Mouse (Mus musculus): ENCODE results near the gene Adipor2. TPM values are rescaled to one million over a fixed set of nuclear protein-coding genes. Genes with fewer than 3 reads are reported as not detected.

Gene Adipor2
- total and polyA plus RNA-seq, 3 experiments: 57.0 to 63.6 (median 62.7) TPM

DNA sequence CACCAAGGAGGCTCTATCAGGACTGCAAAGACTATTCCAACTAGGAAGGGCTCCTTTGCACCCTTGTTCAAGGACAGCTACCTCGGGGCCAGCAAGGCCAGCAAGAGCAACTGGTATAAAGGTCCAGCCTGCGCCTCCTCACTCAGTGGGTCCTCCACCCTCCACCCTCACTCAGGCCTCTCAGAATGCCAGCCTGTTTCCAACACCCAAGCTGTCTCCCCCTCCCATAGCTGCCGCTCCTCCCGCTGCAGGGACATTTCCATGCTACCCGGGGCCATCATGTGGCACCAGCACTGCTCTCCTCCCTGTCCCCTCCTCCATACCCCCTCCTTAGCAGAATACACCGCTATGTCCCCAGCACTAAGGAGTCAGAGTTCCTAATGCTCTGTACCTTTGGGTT is 87.6 kb downstream of the Adipor2 start:
- TF ChIP-seq CTCF (IDR thresholded peaks at IDR 0.05) (no peak), POLR2A (IDR thresholded peaks at IDR 0.05; ENCODE audit: insufficient read depth, low read depth, low read length) (no peak), EP300 (IDR thresholded peaks at IDR 0.05; ENCODE audit: insufficient read depth, low read depth, low read length) (no peak)
- H3K36me3 ChIP-seq (ENCODE audit: control insufficient read depth, insufficient read depth, low read length): no peaks in the 10 kb centered on the region

DNA sequence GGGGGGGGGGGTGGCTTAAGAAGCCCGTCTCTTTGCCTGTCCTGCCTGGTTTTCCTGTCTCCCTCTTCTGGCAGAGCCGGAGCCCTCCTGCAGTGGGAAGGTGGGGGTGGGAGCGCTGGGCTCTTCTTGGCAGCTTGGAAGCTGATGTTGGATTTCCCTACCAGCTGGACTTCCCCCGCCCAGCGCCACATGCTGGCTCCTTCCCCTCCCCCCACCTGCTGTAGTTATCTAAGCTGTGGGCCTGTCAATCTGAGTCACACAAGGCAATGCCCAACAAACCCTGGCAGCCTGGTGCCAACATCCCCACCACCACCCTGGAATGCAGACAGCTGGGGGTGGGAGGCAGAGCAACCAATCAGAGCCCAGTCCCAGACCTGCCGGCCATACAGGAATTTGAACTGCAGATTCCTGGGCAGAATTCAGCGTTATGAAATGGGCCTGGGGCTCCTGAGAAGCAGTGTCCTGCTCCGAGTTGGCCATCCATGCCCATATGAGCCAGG is 88.2 kb downstream of the Adipor2 start:
- Histone ChIP-seq H3K36me3 (ENCODE audit: control insufficient read depth, insufficient read depth, low read length) (no peaks in the 10 kb centered on the region), H3K4me3 (no peak overlapping the region), H3K27me3 (ENCODE audit: control insufficient read depth, insufficient read depth, low read length) (peaks cover 6% of the 10 kb centered on the region; the same call in 1 of the 2 replicates), H3K27ac (no peak overlapping the region), H3K4me1 (ENCODE audit: control insufficient read depth, insufficient read depth, low read length) (peaks cover 1% of the 10 kb centered on the region; the same call in 1 of the 2 replicates), H3K9ac (ENCODE audit: low read depth, low read length) (no peak overlapping the region), H3K79me2 (replicated peaks; ENCODE audit: control insufficient read depth, insufficient read depth, low read length) (no peaks in the 10 kb centered on the region)
- peak in 1 of 2 experiments; percentile 23 for DNase-seq
- TF ChIP-seq CTCF (IDR thresholded peaks at IDR 0.05) (0 out of 2 replicates have a peak, but pooled peaks have one; percentile 3), POLR2A (IDR thresholded peaks at IDR 0.05; ENCODE audit: insufficient read depth, low read depth, low read length) (no peak)
- intact Hi-C loops (cut with DNase I): no loop called here
- WGBS: 3% methylated on average over 8 of the region's 8 CpGs

More for the DNA sequence above, 87.6 kb downstream of the Adipor2 start:
- 19% methylated on average over 6 of the region's 6 CpGs for WGBS
- H3K4me1 ChIP-seq (ENCODE audit: control insufficient read depth, insufficient read depth, low read length): peaks cover 1% of the 10 kb centered on the region; the same call in 1 of the 2 replicates
- no peak overlapping the region for H3K27ac ChIP-seq
- no peak overlapping the region for H3K9ac ChIP-seq (ENCODE audit: low read depth, low read length)
- intact Hi-C loops (cut with DNase I): no loop called here
- no peak for DNase-seq
- H3K79me2 ChIP-seq (replicated peaks; ENCODE audit: control insufficient read depth, insufficient read depth, low read length): no peaks in the 10 kb centered on the region
- peaks cover 6% of the 10 kb centered on the region; the same call in 1 of the 2 replicates for H3K27me3 ChIP-seq (ENCODE audit: control insufficient read depth, insufficient read depth, low read length)
- H3K4me3 ChIP-seq: no peak overlapping the region

DNA sequence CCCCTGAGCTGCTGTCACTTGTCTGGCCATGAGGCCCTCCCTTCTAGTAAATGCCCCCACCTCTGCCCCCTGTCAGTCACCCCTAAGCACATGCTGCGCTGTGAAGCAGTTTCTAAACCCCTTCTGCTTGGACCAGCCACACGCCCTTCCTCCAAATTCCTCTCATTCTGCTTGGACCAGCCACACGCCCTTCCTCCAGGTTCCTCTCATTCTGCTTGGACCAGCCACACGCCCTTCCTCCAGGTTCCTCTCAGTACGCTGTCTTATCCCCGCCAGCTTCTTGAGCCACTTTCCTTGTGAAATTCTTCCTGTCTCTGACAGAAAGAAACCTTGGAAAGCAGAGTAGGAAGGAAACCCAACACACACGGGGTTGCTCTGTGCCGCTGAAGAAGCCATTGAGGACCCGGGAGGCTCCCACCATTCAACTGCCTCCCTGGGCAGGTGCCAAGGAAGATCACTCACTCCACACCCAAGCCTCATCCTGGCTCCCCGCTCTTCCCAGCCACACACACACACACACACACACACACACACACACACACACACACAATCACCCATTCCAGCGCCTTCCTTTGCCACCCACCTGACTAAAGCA is 88.9 kb downstream of the Adipor2 start:
- no peak overlapping the region for H3K4me3 ChIP-seq
- DNase-seq: peak in 1 of 2 experiments; percentile 24
- WGBS: 6% methylated on average over 11 of the region's 11 CpGs
- no peaks in the 10 kb centered on the region for H3K79me2 ChIP-seq (replicated peaks; ENCODE audit: control insufficient read depth, insufficient read depth, low read length)
- no peak overlapping the region for H3K9ac ChIP-seq (ENCODE audit: low read depth, low read length)
- H3K27ac ChIP-seq: no peak overlapping the region
- no peak for TF ChIP-seq CTCF (IDR thresholded peaks at IDR 0.05)
- TF ChIP-seq EP300 (IDR thresholded peaks at IDR 0.05; ENCODE audit: insufficient read depth, low read depth, low read length): no peak
- TF ChIP-seq POLR2A (IDR thresholded peaks at IDR 0.05; ENCODE audit: insufficient read depth, low read depth, low read length): no peak
- peaks cover 6% of the 10 kb centered on the region; the same call in 1 of the 2 replicates for H3K27me3 ChIP-seq (ENCODE audit: control insufficient read depth, insufficient read depth, low read length)
- no peaks in the 10 kb centered on the region for H3K36me3 ChIP-seq (ENCODE audit: control insufficient read depth, insufficient read depth, low read length)
- H3K4me1 ChIP-seq (ENCODE audit: control insufficient read depth, insufficient read depth, low read length): peaks cover 1% of the 10 kb centered on the region; the same call in 1 of the 2 replicates
- intact Hi-C loops (cut with DNase I): no loop called here

DNA sequence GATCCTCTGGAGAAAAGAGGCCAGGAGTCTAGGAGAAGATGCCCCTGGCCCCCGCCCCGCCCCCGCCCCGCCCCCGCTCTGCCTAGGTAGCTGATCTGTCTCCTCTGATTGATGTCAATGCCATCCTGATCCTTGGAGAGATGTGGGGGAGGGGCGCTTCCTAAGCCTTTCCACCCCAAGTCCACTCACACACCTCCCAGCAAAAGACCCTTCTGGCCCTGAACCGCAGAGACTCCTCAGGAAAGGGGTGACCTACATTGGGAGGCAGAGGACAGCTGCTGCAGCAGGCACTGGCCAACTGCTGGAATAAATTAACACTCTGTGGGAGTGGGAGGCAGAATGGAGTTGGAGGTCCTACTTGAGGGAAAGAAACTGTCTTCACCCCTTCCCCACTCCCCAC is 91.0 kb downstream of the Adipor2 start:
- intact Hi-C loops (cut with DNase I): no loop called here
- Histone ChIP-seq H3K27me3 (ENCODE audit: control insufficient read depth, insufficient read depth, low read length) (peaks cover 6% of the 10 kb centered on the region; the same call in 1 of the 2 replicates), H3K27ac (no peak overlapping the region), H3K4me1 (ENCODE audit: control insufficient read depth, insufficient read depth, low read length) (peaks cover 1% of the 10 kb centered on the region; the same call in 1 of the 2 replicates), H3K9ac (ENCODE audit: low read depth, low read length) (no peak overlapping the region), H3K36me3 (ENCODE audit: control insufficient read depth, insufficient read depth, low read length) (no peaks in the 10 kb centered on the region), H3K4me3 (no peak overlapping the region), H3K79me2 (replicated peaks; ENCODE audit: control insufficient read depth, insufficient read depth, low read length) (no peaks in the 10 kb centered on the region)
- DNase-seq: no peak
- WGBS: 20% methylated on average over 7 of the region's 7 CpGs
- TF ChIP-seq POLR2A (IDR thresholded peaks at IDR 0.05; ENCODE audit: insufficient read depth, low read depth, low read length) (no peak), CTCF (IDR thresholded peaks at IDR 0.05) (no peak), EP300 (IDR thresholded peaks at IDR 0.05; ENCODE audit: insufficient read depth, low read depth, low read length) (no peak)

DNA sequence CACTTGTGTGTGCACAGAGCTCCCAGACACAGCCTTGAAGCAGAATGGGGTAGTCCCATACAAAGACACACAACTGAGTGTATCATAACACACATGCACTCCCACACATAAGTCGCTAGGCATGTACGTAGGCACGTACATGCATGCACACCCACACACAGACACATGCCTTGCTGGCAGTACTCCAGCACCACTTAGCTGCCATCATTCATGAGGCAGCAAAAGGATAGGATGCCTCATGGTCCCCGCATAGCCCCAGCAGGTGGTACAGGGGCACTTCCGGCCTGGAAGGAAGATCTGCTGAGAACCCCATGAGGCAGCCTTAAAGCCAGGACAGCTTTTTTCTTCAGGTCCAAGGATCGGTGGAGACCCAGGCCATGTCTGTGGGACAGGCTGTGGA is 91.5 kb downstream of the Adipor2 start:
- no peak for DNase-seq
- intact Hi-C loops (cut with DNase I): no loop called here
- H3K4me1 ChIP-seq (ENCODE audit: control insufficient read depth, insufficient read depth, low read length): peaks cover 1% of the 10 kb centered on the region; the same call in 1 of the 2 replicates
- no peak overlapping the region for H3K9ac ChIP-seq (ENCODE audit: low read depth, low read length)
- H3K27me3 ChIP-seq (ENCODE audit: control insufficient read depth, insufficient read depth, low read length): peaks cover 6% of the 10 kb centered on the region; the same call in 1 of the 2 replicates
- no peak overlapping the region for H3K4me3 ChIP-seq
- 68% methylated on average over 6 of the region's 6 CpGs for WGBS
- no peaks in the 10 kb centered on the region for H3K79me2 ChIP-seq (replicated peaks; ENCODE audit: control insufficient read depth, insufficient read depth, low read length)
- H3K36me3 ChIP-seq (ENCODE audit: control insufficient read depth, insufficient read depth, low read length): no peaks in the 10 kb centered on the region
- H3K27ac ChIP-seq: no peak overlapping the region
- no peak for TF ChIP-seq EP300 (IDR thresholded peaks at IDR 0.05; ENCODE audit: insufficient read depth, low read depth, low read length)
- TF ChIP-seq POLR2A (IDR thresholded peaks at IDR 0.05; ENCODE audit: insufficient read depth, low read depth, low read length): no peak
- no peak for TF ChIP-seq CTCF (IDR thresholded peaks at IDR 0.05)

DNA sequence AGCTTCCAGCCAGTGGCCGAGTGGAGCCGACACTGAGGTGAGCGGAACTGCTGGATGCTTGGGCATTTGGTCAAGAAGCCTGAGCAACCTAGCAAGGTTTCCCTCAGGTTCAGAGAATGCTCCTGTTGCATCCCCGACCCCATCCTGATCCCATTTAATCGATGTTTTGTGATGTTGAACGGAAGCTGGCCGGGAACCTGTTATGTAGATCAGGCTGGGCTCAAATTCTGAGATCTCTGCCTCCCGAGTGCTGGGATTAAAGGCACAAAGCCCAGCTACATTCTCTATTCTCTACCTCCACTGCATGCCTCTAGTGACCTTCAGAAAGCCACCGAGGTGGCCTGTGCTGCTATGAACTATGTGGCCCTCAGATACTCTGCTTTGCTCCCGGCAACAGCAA is 92.7 kb downstream of the Adipor2 start:
- Histone ChIP-seq H3K4me3 (no peak overlapping the region), H3K27ac (no peak overlapping the region), H3K36me3 (ENCODE audit: control insufficient read depth, insufficient read depth, low read length) (no peaks in the 10 kb centered on the region), H3K9ac (ENCODE audit: low read depth, low read length) (no peak overlapping the region), H3K4me1 (ENCODE audit: control insufficient read depth, insufficient read depth, low read length) (peaks cover 1% of the 10 kb centered on the region; the same call in 1 of the 2 replicates), H3K79me2 (replicated peaks; ENCODE audit: control insufficient read depth, insufficient read depth, low read length) (no peaks in the 10 kb centered on the region), H3K27me3 (ENCODE audit: control insufficient read depth, insufficient read depth, low read length) (peaks cover 1% of the 10 kb centered on the region; the same call in 1 of the 2 replicates)
- 61% methylated on average over 10 of the region's 10 CpGs for WGBS
- TF ChIP-seq EP300 (IDR thresholded peaks at IDR 0.05; ENCODE audit: insufficient read depth, low read depth, low read length) (no peak), CTCF (IDR thresholded peaks at IDR 0.05) (no peak), POLR2A (IDR thresholded peaks at IDR 0.05; ENCODE audit: insufficient read depth, low read depth, low read length) (no peak)
- intact Hi-C loops (cut with DNase I): loop anchor here (5.0 kb wide), 1 partner anchor 87 kb away; the partner anchor contains the start of gene Cacna2d4
- no peak for DNase-seq

All from heart, adult 2 months (tissue).